Mouse (Mus musculus): Measurements from ENCODE around the gene Cdh23. TPM values are rescaled to one million over a fixed set of nuclear protein-coding genes. Genes with fewer than 3 reads are reported as not detected.

The Cdh23 gene
- polyA plus RNA-seq, 2 experiments, result 0.73 to 2.7 TPM

DNA sequence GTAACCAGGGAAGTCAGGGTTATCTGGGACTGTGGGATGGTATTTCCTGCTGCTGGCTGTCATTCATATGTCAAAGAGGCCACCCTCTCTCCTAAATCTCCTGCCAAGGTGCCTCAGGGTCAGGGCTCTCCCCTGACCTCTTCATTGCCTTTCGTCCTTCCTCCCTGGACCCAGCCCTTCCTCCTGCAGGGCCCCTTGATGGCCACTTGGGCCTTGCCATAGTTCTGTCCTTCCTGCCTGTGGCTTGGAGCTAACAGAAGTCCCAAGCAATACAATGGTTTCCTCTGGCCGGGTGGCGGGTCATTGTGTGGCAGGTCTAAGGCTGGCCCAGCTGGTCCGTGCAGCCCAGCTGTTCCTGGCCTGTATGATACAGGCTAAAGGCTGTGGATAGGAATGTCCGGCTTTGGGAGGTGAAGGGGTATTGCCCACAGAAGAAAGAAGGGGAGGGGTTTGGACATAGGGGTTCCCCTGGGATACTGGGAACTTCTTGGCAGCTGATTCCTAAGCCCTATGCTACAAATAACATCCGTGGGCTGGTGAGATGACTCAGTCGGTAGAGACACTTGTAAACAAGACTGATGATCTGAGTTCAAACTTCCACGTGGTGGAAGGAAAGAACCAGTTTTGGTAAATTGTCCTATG is 322.2 kb downstream of the Cdh23 start:
- H3K4me2 ChIP-seq (replicated peaks; ENCODE audit: low read depth, low read length, severe bottlenecking), result no peak overlapping the region
- ATAC-seq (ENCODE audit: low FRiP score, low read depth), result no peak
- DNase-seq (ENCODE audit: low spot score), result no peak

GRCm38 (mm10) chr10:60373543-60373936 is 322.8 kb downstream of the Cdh23 start:
- Histone ChIP-seq H3K4me1 (ENCODE audit: control insufficient read depth, insufficient read depth, low read length) (peaks cover 9% of the 10 kb centered on the region), H3K36me3 (ENCODE audit: control insufficient read depth, insufficient read depth, low read length) (no peaks in the 10 kb centered on the region), H3K4me2 (replicated peaks; ENCODE audit: low read depth, low read length, severe bottlenecking) (no peak overlapping the region), H3K9me3 (ENCODE audit: control insufficient read depth, low read length) (no peaks in the 10 kb centered on the region), H3K27ac (replicated peaks; ENCODE audit: low read depth, low read length) (0 out of 2 replicates have a peak overlapping the region, but pooled peaks have one; percentile 14), H3K9ac (ENCODE audit: low read depth, low read length, severe bottlenecking) (no peak overlapping the region), H3K27me3 (ENCODE audit: control insufficient read depth, insufficient read depth, low read length) (no peaks in the 10 kb centered on the region), H3K4me3 (replicated peaks; ENCODE audit: low read length) (no peak overlapping the region)
- TF ChIP-seq POLR2A (IDR thresholded peaks at IDR 0.05; ENCODE audit: borderline replicate concordance, extremely low read depth, insufficient read depth, insufficient read length), result no peak
- DNase-seq (ENCODE audit: low spot score) (no peak), ATAC-seq (ENCODE audit: low FRiP score, low read depth) (no peak)
- 18% methylated on average over 6 of the region's 6 CpGs for WGBS

More for the DNA sequence above, 322.2 kb downstream of the Cdh23 start:
- Histone ChIP-seq H3K27me3 (ENCODE audit: control insufficient read depth, insufficient read depth, low read length) (no peaks in the 10 kb centered on the region), H3K4me1 (ENCODE audit: control insufficient read depth, insufficient read depth, low read length) (peaks cover 9% of the 10 kb centered on the region), H3K9me3 (ENCODE audit: control insufficient read depth, low read length) (no peaks in the 10 kb centered on the region), H3K9ac (ENCODE audit: low read depth, low read length, severe bottlenecking) (no peak overlapping the region), H3K4me3 (replicated peaks; ENCODE audit: low read length) (no peak overlapping the region), H3K36me3 (ENCODE audit: control insufficient read depth, insufficient read depth, low read length) (no peaks in the 10 kb centered on the region), H3K27ac (replicated peaks; ENCODE audit: low read depth, low read length) (0 out of 2 replicates have a peak overlapping the region, but pooled peaks have one; percentile 14)
- 43% methylated on average over 8 of the region's 8 CpGs for WGBS
- no peak for TF ChIP-seq POLR2A (IDR thresholded peaks at IDR 0.05; ENCODE audit: borderline replicate concordance, extremely low read depth, insufficient read depth, insufficient read length)

DNA sequence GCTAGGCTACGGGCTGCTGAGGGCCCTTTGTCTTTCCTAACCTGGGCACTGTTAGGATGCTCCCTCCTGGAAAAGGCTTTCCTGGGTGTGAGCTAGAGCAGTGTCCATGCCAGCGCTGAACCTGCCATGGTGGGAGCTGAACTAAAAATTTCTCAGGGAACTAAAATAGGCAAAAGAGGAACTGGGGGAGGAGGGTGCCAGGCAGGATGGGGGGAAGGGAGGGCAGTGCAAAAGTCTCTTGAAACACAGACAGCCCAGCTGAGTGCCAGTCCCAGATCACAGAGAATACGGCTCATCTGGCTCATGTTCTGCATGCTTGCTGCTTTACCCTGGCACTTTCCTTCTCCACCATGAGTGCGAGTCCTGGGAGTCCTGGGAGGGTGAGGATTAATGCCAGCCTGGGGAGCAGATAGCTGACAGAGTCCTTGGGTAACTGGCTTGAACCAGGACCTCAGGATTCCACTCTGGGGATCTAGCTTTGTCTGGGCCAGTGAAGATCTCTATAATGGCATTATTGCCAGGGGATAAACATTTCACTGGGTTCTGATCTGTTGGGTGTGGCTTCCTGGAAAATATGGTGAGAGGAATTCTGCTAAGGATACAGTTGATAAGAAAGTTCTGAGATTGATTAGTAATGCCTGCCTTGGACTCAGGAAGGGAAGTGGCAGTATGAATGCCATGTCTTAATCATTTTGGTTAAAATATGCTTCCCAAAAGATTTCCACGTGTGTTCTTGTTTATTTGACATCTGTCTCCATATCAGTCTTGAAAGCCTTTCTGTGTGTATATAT is 324.5 kb downstream of the Cdh23 start:
- no peak for DNase-seq (ENCODE audit: low spot score)
- H3K9me3 ChIP-seq (ENCODE audit: control insufficient read depth, low read length), result no peaks in the 10 kb centered on the region
- no peak for ATAC-seq (ENCODE audit: low FRiP score, low read depth)
- peaks cover 9% of the 10 kb centered on the region for H3K4me1 ChIP-seq (ENCODE audit: control insufficient read depth, insufficient read depth, low read length)
- 78% methylated on average over 5 of the region's 5 CpGs for WGBS
- no peak overlapping the region for H3K4me3 ChIP-seq (replicated peaks; ENCODE audit: low read length)
- H3K36me3 ChIP-seq (ENCODE audit: control insufficient read depth, insufficient read depth, low read length), result no peaks in the 10 kb centered on the region
- no peak overlapping the region for H3K9ac ChIP-seq (ENCODE audit: low read depth, low read length, severe bottlenecking)
- no peaks in the 10 kb centered on the region for H3K27me3 ChIP-seq (ENCODE audit: control insufficient read depth, insufficient read depth, low read length)
- no peak overlapping the region for H3K4me2 ChIP-seq (replicated peaks; ENCODE audit: low read depth, low read length, severe bottlenecking)
- no peak for TF ChIP-seq POLR2A (IDR thresholded peaks at IDR 0.05; ENCODE audit: borderline replicate concordance, extremely low read depth, insufficient read depth, insufficient read length)
- no peak overlapping the region for H3K27ac ChIP-seq (replicated peaks; ENCODE audit: low read depth, low read length)

- Histone ChIP-seq H3K4me1 (ENCODE audit: control insufficient read depth, insufficient read depth, low read length) (peaks cover 9% of the 10 kb centered on the region), H3K9me3 (ENCODE audit: control insufficient read depth, low read length) (no peaks in the 10 kb centered on the region), H3K27me3 (ENCODE audit: control insufficient read depth, insufficient read depth, low read length) (no peaks in the 10 kb centered on the region), H3K27ac (replicated peaks; ENCODE audit: low read depth, low read length) (no peak overlapping the region), H3K36me3 (ENCODE audit: control insufficient read depth, insufficient read depth, low read length) (no peaks in the 10 kb centered on the region), H3K4me2 (replicated peaks; ENCODE audit: low read depth, low read length, severe bottlenecking) (no peak overlapping the region), H3K9ac (ENCODE audit: low read depth, low read length, severe bottlenecking) (no peak overlapping the region), H3K4me3 (replicated peaks; ENCODE audit: low read length) (no peak overlapping the region)
- no peak for TF ChIP-seq POLR2A (IDR thresholded peaks at IDR 0.05; ENCODE audit: borderline replicate concordance, extremely low read depth, insufficient read depth, insufficient read length)
- DNase-seq (ENCODE audit: low spot score), result no peak
- WGBS, result 72% methylated on average over 5 of the region's 5 CpGs
- no peak for ATAC-seq (ENCODE audit: low FRiP score, low read depth)
These were observed 325.7 kb downstream of the Cdh23 start for GRCm38 (mm10) chr10:60370601-60371061.

GRCm38 (mm10) chr10:60370098-60370497 is 326.2 kb downstream of the Cdh23 start:
- TF ChIP-seq POLR2A (IDR thresholded peaks at IDR 0.05; ENCODE audit: borderline replicate concordance, extremely low read depth, insufficient read depth, insufficient read length), result no peak
- H3K9me3 ChIP-seq (ENCODE audit: control insufficient read depth, low read length), result no peaks in the 10 kb centered on the region
- 59% methylated on average over 2 of the region's 2 CpGs for WGBS

More at GRCm38 (mm10) chr10:60370098-60370497, 326.2 kb downstream of the Cdh23 start:
- no peak for DNase-seq (ENCODE audit: low spot score)
- H3K27ac ChIP-seq (replicated peaks; ENCODE audit: low read depth, low read length), result no peak overlapping the region
- peaks cover 9% of the 10 kb centered on the region for H3K4me1 ChIP-seq (ENCODE audit: control insufficient read depth, insufficient read depth, low read length)
- no peak overlapping the region for H3K9ac ChIP-seq (ENCODE audit: low read depth, low read length, severe bottlenecking)
- no peak overlapping the region for H3K4me2 ChIP-seq (replicated peaks; ENCODE audit: low read depth, low read length, severe bottlenecking)
- no peak for ATAC-seq (ENCODE audit: low FRiP score, low read depth)
- H3K27me3 ChIP-seq (ENCODE audit: control insufficient read depth, insufficient read depth, low read length), result no peaks in the 10 kb centered on the region
- no peaks in the 10 kb centered on the region for H3K36me3 ChIP-seq (ENCODE audit: control insufficient read depth, insufficient read depth, low read length)
- no peak overlapping the region for H3K4me3 ChIP-seq (replicated peaks; ENCODE audit: low read length)

Measured in limb, embryonic 14.5 days (tissue).